Mouse (Mus musculus): ENCODE results near the gene Srrm3. TPM values are rescaled to one million over a fixed set of nuclear protein-coding genes. Genes with fewer than 3 reads are reported as not detected.

Gene Srrm3
- polyA plus RNA-seq, 1 experiment from 2014 or later = 12.3 TPM

GRCm38 (mm10) chr5:135898995-135899394 lies 92.3 kb downstream of the Srrm3 start:
- Histone ChIP-seq H3K27ac (ENCODE audit: low read depth, low read length) (no peak overlapping the region), H3K9me3 (ENCODE audit: control insufficient read depth, low read length) (no peaks in the 10 kb centered on the region), H3K36me3 (ENCODE audit: control insufficient read depth, insufficient read depth, low read length) (no peaks in the 10 kb centered on the region), H3K9ac (ENCODE audit: low read length) (no peak overlapping the region), H3K4me2 (ENCODE audit: low read depth, low read length, severe bottlenecking) (no peak overlapping the region), H3K27me3 (ENCODE audit: control insufficient read depth, insufficient read depth, low read length) (no peaks in the 10 kb centered on the region), H3K4me1 (replicated peaks; ENCODE audit: control insufficient read depth, insufficient read depth, low read length) (no peaks in the 10 kb centered on the region), H3K4me3 (ENCODE audit: low read depth, low read length) (no peak overlapping the region)
- no peak for DNase-seq (ENCODE audit: low spot score)
- ATAC-seq (replicated peaks; ENCODE audit: low FRiP score) = no peak
- 83% methylated on average over 4 of the region's 4 CpGs for WGBS

GRCm38 (mm10) chr5:135899833-135900232 lies 93.1 kb downstream of the Srrm3 start:
- WGBS = 67% methylated on average over 4 of the region's 4 CpGs
- H3K4me3 ChIP-seq (ENCODE audit: low read depth, low read length) = no peak overlapping the region
- no peaks in the 10 kb centered on the region for H3K9me3 ChIP-seq (ENCODE audit: control insufficient read depth, low read length)
- H3K36me3 ChIP-seq (ENCODE audit: control insufficient read depth, insufficient read depth, low read length) = no peaks in the 10 kb centered on the region
- H3K4me2 ChIP-seq (ENCODE audit: low read depth, low read length, severe bottlenecking) = no peak overlapping the region
- no peaks in the 10 kb centered on the region for H3K27me3 ChIP-seq (ENCODE audit: control insufficient read depth, insufficient read depth, low read length)
- DNase-seq (ENCODE audit: low spot score) (no peak), ATAC-seq (replicated peaks; ENCODE audit: low FRiP score) (no peak)
- no peaks in the 10 kb centered on the region for H3K4me1 ChIP-seq (replicated peaks; ENCODE audit: control insufficient read depth, insufficient read depth, low read length)
- no peak overlapping the region for H3K9ac ChIP-seq (ENCODE audit: low read length)
- H3K27ac ChIP-seq (ENCODE audit: low read depth, low read length) = no peak overlapping the region

- H3K36me3 ChIP-seq (ENCODE audit: control insufficient read depth, insufficient read depth, low read length) = no peaks in the 10 kb centered on the region
- H3K27ac ChIP-seq (ENCODE audit: low read depth, low read length) = no peak overlapping the region
- no peaks in the 10 kb centered on the region for H3K27me3 ChIP-seq (ENCODE audit: control insufficient read depth, insufficient read depth, low read length)
- no peak overlapping the region for H3K4me3 ChIP-seq (ENCODE audit: low read depth, low read length)
- no peaks in the 10 kb centered on the region for H3K4me1 ChIP-seq (replicated peaks; ENCODE audit: control insufficient read depth, insufficient read depth, low read length)
- 86% methylated on average over 3 of the region's 3 CpGs for WGBS
- H3K9ac ChIP-seq (ENCODE audit: low read length) = no peak overlapping the region
- no peak overlapping the region for H3K4me2 ChIP-seq (ENCODE audit: low read depth, low read length, severe bottlenecking)
- H3K9me3 ChIP-seq (ENCODE audit: control insufficient read depth, low read length) = no peaks in the 10 kb centered on the region
- no peak for DNase-seq (ENCODE audit: low spot score)
- no peak for ATAC-seq (replicated peaks; ENCODE audit: low FRiP score)
These were observed 94.0 kb downstream of the Srrm3 start for GRCm38 (mm10) chr5:135900701-135901100.

- no peaks in the 10 kb centered on the region for H3K9me3 ChIP-seq (ENCODE audit: control insufficient read depth, low read length)
- no peak for ATAC-seq (replicated peaks; ENCODE audit: low FRiP score)
- H3K36me3 ChIP-seq (ENCODE audit: control insufficient read depth, insufficient read depth, low read length) = no peaks in the 10 kb centered on the region
- H3K27me3 ChIP-seq (ENCODE audit: control insufficient read depth, insufficient read depth, low read length) = no peaks in the 10 kb centered on the region
- no peak overlapping the region for H3K4me2 ChIP-seq (ENCODE audit: low read depth, low read length, severe bottlenecking)
- no peak overlapping the region for H3K27ac ChIP-seq (ENCODE audit: low read depth, low read length)
- no peak overlapping the region for H3K9ac ChIP-seq (ENCODE audit: low read length)
- no peak overlapping the region for H3K4me3 ChIP-seq (ENCODE audit: low read depth, low read length)
- no peaks in the 10 kb centered on the region for H3K4me1 ChIP-seq (replicated peaks; ENCODE audit: control insufficient read depth, insufficient read depth, low read length)
- 65% methylated on average over 6 of the region's 6 CpGs for WGBS
- DNase-seq (ENCODE audit: low spot score) = no peak
These were observed 94.8 kb downstream of the Srrm3 start for GRCm38 (mm10) chr5:135901354-135902095.

- Histone ChIP-seq H3K36me3 (ENCODE audit: control insufficient read depth, insufficient read depth, low read length) (no peaks in the 10 kb centered on the region; the same call in 1 of the 2 replicates), H3K4me2 (ENCODE audit: low read depth, low read length, severe bottlenecking) (peak overlapping the region; percentile 54)
- 23% methylated on average over 7 of the region's 7 CpGs for WGBS
These were observed 96.4 kb downstream of the Srrm3 start for GRCm38 (mm10) chr5:135903058-135903457.

GRCm38 (mm10) chr5:135903551-135904151 lies 97.0 kb downstream of the Srrm3 start:
- Histone ChIP-seq H3K4me3 (ENCODE audit: low read depth, low read length) (peak overlapping the region; percentile 32), H3K9me3 (ENCODE audit: control insufficient read depth, low read length) (no peaks in the 10 kb centered on the region), H3K27ac (ENCODE audit: low read depth, low read length) (peak overlapping the region; percentile 51), H3K4me2 (ENCODE audit: low read depth, low read length, severe bottlenecking) (peak overlapping the region; percentile 54), H3K4me1 (replicated peaks; ENCODE audit: control insufficient read depth, insufficient read depth, low read length) (no peaks in the 10 kb centered on the region), H3K27me3 (ENCODE audit: control insufficient read depth, insufficient read depth, low read length) (no peaks in the 10 kb centered on the region), H3K36me3 (ENCODE audit: control insufficient read depth, insufficient read depth, low read length) (no peaks in the 10 kb centered on the region; the same call in 1 of the 2 replicates), H3K9ac (ENCODE audit: low read length) (peak overlapping the region; percentile 49)
- ATAC-seq (replicated peaks; ENCODE audit: low FRiP score) (peak; percentile 95), DNase-seq (ENCODE audit: low spot score) (peak; percentile 94)
- 1% methylated on average over 30 of the region's 30 CpGs for WGBS

More at GRCm38 (mm10) chr5:135903058-135903457, 96.4 kb downstream of the Srrm3 start:
- Histone ChIP-seq H3K9me3 (ENCODE audit: control insufficient read depth, low read length) (no peaks in the 10 kb centered on the region), H3K27ac (ENCODE audit: low read depth, low read length) (peak overlapping the region; percentile 48), H3K4me3 (ENCODE audit: low read depth, low read length) (peak overlapping the region; percentile 32), H3K27me3 (ENCODE audit: control insufficient read depth, insufficient read depth, low read length) (no peaks in the 10 kb centered on the region), H3K4me1 (replicated peaks; ENCODE audit: control insufficient read depth, insufficient read depth, low read length) (no peaks in the 10 kb centered on the region), H3K9ac (ENCODE audit: low read length) (peak overlapping the region; percentile 49)
- DNase-seq (ENCODE audit: low spot score) (no peak), ATAC-seq (replicated peaks; ENCODE audit: low FRiP score) (0 out of 2 replicates have a peak, but pooled peaks have one; percentile 22)

GRCm38 (mm10) chr5:135904259-135904658 lies 97.6 kb downstream of the Srrm3 start:
- no peak for DNase-seq (ENCODE audit: low spot score)
- no peak overlapping the region for H3K9ac ChIP-seq (ENCODE audit: low read length)
- ATAC-seq (replicated peaks; ENCODE audit: low FRiP score) = no peak
- no peaks in the 10 kb centered on the region for H3K4me1 ChIP-seq (replicated peaks; ENCODE audit: control insufficient read depth, insufficient read depth, low read length)
- WGBS = 59% methylated on average over 5 of the region's 5 CpGs
- peaks cover 5% of the 10 kb centered on the region; the same call in 1 of the 2 replicates for H3K36me3 ChIP-seq (ENCODE audit: control insufficient read depth, insufficient read depth, low read length)
- H3K27me3 ChIP-seq (ENCODE audit: control insufficient read depth, insufficient read depth, low read length) = no peaks in the 10 kb centered on the region
- no peak overlapping the region for H3K27ac ChIP-seq (ENCODE audit: low read depth, low read length)
- H3K9me3 ChIP-seq (ENCODE audit: control insufficient read depth, low read length) = no peaks in the 10 kb centered on the region
- H3K4me3 ChIP-seq (ENCODE audit: low read depth, low read length) = no peak overlapping the region; the same call in 1 of the 2 replicates
- peak overlapping the region; percentile 54; the same call in 1 of the 2 replicates for H3K4me2 ChIP-seq (ENCODE audit: low read depth, low read length, severe bottlenecking)

GRCm38 (mm10) chr5:135905320-135906225 lies 98.9 kb downstream of the Srrm3 start:
- no peak for DNase-seq (ENCODE audit: low spot score)
- no peaks in the 10 kb centered on the region for H3K27me3 ChIP-seq (ENCODE audit: control insufficient read depth, insufficient read depth, low read length)
- H3K4me2 ChIP-seq (ENCODE audit: low read depth, low read length, severe bottlenecking) = no peak overlapping the region
- no peak overlapping the region for H3K27ac ChIP-seq (ENCODE audit: low read depth, low read length)
- H3K36me3 ChIP-seq (ENCODE audit: control insufficient read depth, insufficient read depth, low read length) = peaks cover 5% of the 10 kb centered on the region; the same call in 1 of the 2 replicates
- H3K4me1 ChIP-seq (replicated peaks; ENCODE audit: control insufficient read depth, insufficient read depth, low read length) = no peaks in the 10 kb centered on the region
- H3K4me3 ChIP-seq (ENCODE audit: low read depth, low read length) = no peak overlapping the region
- no peaks in the 10 kb centered on the region for H3K9me3 ChIP-seq (ENCODE audit: control insufficient read depth, low read length)
- no peak overlapping the region for H3K9ac ChIP-seq (ENCODE audit: low read length)
- WGBS = 76% methylated on average over 8 of the region's 8 CpGs
- no peak for ATAC-seq (replicated peaks; ENCODE audit: low FRiP score)
